Mouse (Mus musculus) lung, postnatal 0 days (tissue): ENCODE data around the gene Olfr224. TPM values are rescaled to one million over a fixed set of nuclear protein-coding genes. Genes with fewer than 3 reads are reported as not detected.

ENCODE experiments used
- ATAC-seq: fragments of 200-750 bp; cut with Nextera tagmentation; 2 replicates; pipeline ENCODE4 v1.8.0; 2017; ENCODE audit warnings: moderate library complexity
- DNase-seq: peaks from one replicate; pipeline ENCODE4 v3.0.0-alpha.2; 2016; ENCODE audit warnings: low spot score
- H3K27ac ChIP-seq: fragments of 300-500 bp; sonication (generic); 2 replicates; pipeline ENCODE4 v1.5.1; 2014; ENCODE audit warnings: antibody characterized with exemption, mild to moderate bottlenecking, low read length, mixed read lengths
- H3K27me3 ChIP-seq: fragments of 300-500 bp; sonication (generic); replicated peaks from 2 replicates; pipeline ENCODE4 v1.6.1; 2014; ENCODE audit warnings: low read length, mixed read lengths; ENCODE audit not compliant: insufficient read depth
- H3K36me3 ChIP-seq: fragments of 300-500 bp; sonication (generic); 2 replicates; pipeline ENCODE4 v1.6.1; 2014; ENCODE audit warnings: low read length, mixed read lengths; ENCODE audit not compliant: insufficient read depth
- H3K4me1 ChIP-seq: fragments of 300-500 bp; sonication (generic); 2 replicates; pipeline ENCODE4 v1.6.1; 2014; ENCODE audit warnings: antibody characterized with exemption, low read depth, low read length, mixed read lengths; ENCODE audit not compliant: insufficient read depth
- H3K4me2 ChIP-seq: fragments of 300-500 bp; sonication (generic); replicated peaks from 2 replicates; pipeline ENCODE4 v1.6.1; 2014; ENCODE audit warnings: low read depth, mild to moderate bottlenecking, low read length, moderate library complexity, mixed read lengths
- H3K4me3 ChIP-seq: fragments of 300-500 bp; sonication (generic); 2 replicates; pipeline ENCODE4 v1.5.1; 2014; ENCODE audit warnings: low read depth, low read length
- H3K9ac ChIP-seq: fragments of 300-500 bp; sonication (generic); replicated peaks from 2 replicates; pipeline ENCODE4 v1.6.1; 2014; ENCODE audit warnings: low read depth, mild to moderate bottlenecking
- H3K9me3 ChIP-seq: fragments of 300-500 bp; sonication (generic); 2 replicates; pipeline ENCODE4 v1.6.1; 2016; ENCODE audit warnings: low read length, mixed read lengths
- CTCF ChIP-seq: IDR thresholded peaks from 2 replicates; pipeline ENCODE4 v1.5.1; 2016; ENCODE audit warnings: antibody characterized with exemption, mild to moderate bottlenecking
- EP300 ChIP-seq: IDR thresholded peaks from 2 replicates; pipeline ENCODE4 v1.6.1; 2016; ENCODE audit warnings: antibody characterized with exemption, mild to moderate bottlenecking, control low read depth
- WGBS: fragments of 180-500 bp; shearing (Covaris S2); extraction: QIAGEN DNeasy Blood & Tissue Kit; methylation state at CpG from one replicate; pipeline ENCODE4 v1.1.7; 2014; 5-methylcytosine and 5-hydroxymethylcytosine counted together
- polyA plus RNA-seq: library from polyadenylated mRNA; unstranded; fragments of >200 nt; fragmentation: Nextera tagmentation; extraction: Ambion mirVana; gene quantifications from 2 replicates; pipeline ENCODE4 v1.2.1, GENCODE M21; 2015

The Olfr224 gene
- polyA plus RNA-seq, 1 experiment from 2014 or later: not detected

GRCm38 (mm10) chr11:58606177-58606919, 36.0 kb upstream of the Olfr224 start:
- DNase-seq (no peak), ATAC-seq (no peak)
- Histone ChIP-seq H3K4me1 (no peaks in the 10 kb centered on the region), H3K27me3 (no peaks in the 10 kb centered on the region), H3K27ac (no peak overlapping the region), H3K9me3 (no peaks in the 10 kb centered on the region), H3K36me3 (no peaks in the 10 kb centered on the region), H3K9ac (no peak overlapping the region), H3K4me2 (no peak overlapping the region), H3K4me3 (no peak overlapping the region)
- TF ChIP-seq EP300 (no peak), CTCF (no peak)
- 70% methylated on average over 12 of the region's 12 CpGs for WGBS

- no peak for ATAC-seq
- Histone ChIP-seq H3K9me3 (no peaks in the 10 kb centered on the region), H3K4me3 (no peak overlapping the region), H3K9ac (no peak overlapping the region), H3K27me3 (no peaks in the 10 kb centered on the region), H3K4me2 (no peak overlapping the region), H3K36me3 (no peaks in the 10 kb centered on the region), H3K27ac (no peak overlapping the region), H3K4me1 (no peaks in the 10 kb centered on the region)
- no peak for TF ChIP-seq EP300
- TF ChIP-seq CTCF: no peak
- DNase-seq: no peak
- WGBS: 43% methylated on average over 3 of the region's 3 CpGs
These were observed 34.9 kb upstream of the Olfr224 start for GRCm38 (mm10) chr11:58605228-58605627.

GRCm38 (mm10) chr11:58604688-58605087, 34.3 kb upstream of the Olfr224 start:
- DNase-seq (no peak), ATAC-seq (no peak)
- Histone ChIP-seq H3K9ac (no peak overlapping the region), H3K27ac (no peak overlapping the region), H3K4me1 (no peaks in the 10 kb centered on the region), H3K36me3 (no peaks in the 10 kb centered on the region), H3K4me3 (no peak overlapping the region), H3K27me3 (no peaks in the 10 kb centered on the region), H3K9me3 (no peaks in the 10 kb centered on the region), H3K4me2 (no peak overlapping the region)
- TF ChIP-seq CTCF (no peak), EP300 (no peak)
- WGBS: 30% methylated on average over 2 of the region's 2 CpGs

GRCm38 (mm10) chr11:58602800-58603560, 32.6 kb upstream of the Olfr224 start:
- Histone ChIP-seq H3K9ac (no peak overlapping the region), H3K9me3 (no peaks in the 10 kb centered on the region), H3K27ac (no peak overlapping the region), H3K36me3 (no peaks in the 10 kb centered on the region), H3K27me3 (no peaks in the 10 kb centered on the region), H3K4me2 (no peak overlapping the region), H3K4me1 (no peaks in the 10 kb centered on the region), H3K4me3 (no peak overlapping the region)
- no peak for DNase-seq
- ATAC-seq: no peak
- WGBS: 64% methylated on average over 6 of the region's 6 CpGs
- TF ChIP-seq EP300 (no peak), CTCF (no peak)

GRCm38 (mm10) chr11:58602062-58602461, 31.7 kb upstream of the Olfr224 start:
- no peak overlapping the region for H3K27ac ChIP-seq
- no peak overlapping the region for H3K9ac ChIP-seq
- H3K4me2 ChIP-seq: no peak overlapping the region
- DNase-seq: no peak
- ATAC-seq: no peak
- no peaks in the 10 kb centered on the region for H3K9me3 ChIP-seq
- no peaks in the 10 kb centered on the region for H3K4me1 ChIP-seq
- no peaks in the 10 kb centered on the region for H3K27me3 ChIP-seq
- TF ChIP-seq EP300: no peak
- no peak for TF ChIP-seq CTCF
- no peak overlapping the region for H3K4me3 ChIP-seq
- no peaks in the 10 kb centered on the region for H3K36me3 ChIP-seq

- no peak for TF ChIP-seq CTCF
- no peak for TF ChIP-seq EP300
- no peak overlapping the region for H3K4me2 ChIP-seq
- no peak for ATAC-seq
- DNase-seq: no peak
- no peaks in the 10 kb centered on the region for H3K36me3 ChIP-seq
- no peak overlapping the region for H3K27ac ChIP-seq
- H3K9me3 ChIP-seq: no peaks in the 10 kb centered on the region
- 87% methylated on average over 13 of the region's 13 CpGs for WGBS
- H3K4me3 ChIP-seq: no peak overlapping the region
- H3K27me3 ChIP-seq: no peaks in the 10 kb centered on the region
- H3K9ac ChIP-seq: no peak overlapping the region
- no peaks in the 10 kb centered on the region for H3K4me1 ChIP-seq
These were observed 27.5 kb upstream of the Olfr224 start for GRCm38 (mm10) chr11:58597837-58598236.
